In the genomic region with DNA sequence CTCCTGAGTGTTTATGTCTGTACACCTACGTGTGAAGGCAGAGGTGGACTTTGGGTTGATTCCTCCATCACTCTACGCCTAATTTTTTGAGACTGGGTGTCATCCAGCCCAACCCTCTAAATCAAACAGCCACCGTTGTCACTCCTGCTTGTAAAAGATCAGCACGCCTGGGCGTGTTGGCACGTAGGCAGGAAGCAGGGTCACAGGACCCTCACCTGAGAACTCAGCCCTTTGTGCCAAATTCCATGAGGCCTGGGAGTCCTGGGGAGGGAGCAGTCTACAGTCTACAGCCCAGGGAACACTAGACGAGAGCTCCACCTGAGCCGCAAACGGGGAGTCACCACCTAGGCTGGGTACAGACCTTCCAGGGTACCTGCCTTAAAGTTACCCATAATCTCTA, we compare ENCODE assay signal across 26 mouse cellular contexts. TPM values are rescaled to one million over a fixed set of nuclear protein-coding genes. Genes with fewer than 3 reads are reported as not detected.
DNase-seq lines count a peak whose midpoint lies in the region; ATAC-seq lines count a peak whose summit lies in the region.
"Had no signal": no experiment of that assay in that cellular context is flagged by ENCODE, and none has a peak within 500 bp of the region (broad histone marks: within the 10 kb centered on the region; RNA-seq: fewer than 3 reads in every experiment).

No protein-coding gene starts in this region.

- no peaks in the 10 kb centered on the region for H3K27me3 ChIP-seq in heart, embryonic 13.5 days (replicated peaks)
- no peaks in the 10 kb centered on the region for H3K27me3 ChIP-seq in lung, embryonic 16.5 days (ENCODE audit: control insufficient read depth, insufficient read depth, low read depth, low read length)
- no peaks in the 10 kb centered on the region for H3K27me3 ChIP-seq in midbrain, embryonic 16.5 days (ENCODE audit: control insufficient read depth, insufficient read depth, low read depth, low read length)
- H3K27me3 ChIP-seq: embryonic facial prominence, embryonic 13.5 days; hindbrain, embryonic 15.5 days; liver, embryonic 13.5 days had no signal

- no peak for ATAC-seq in heart, embryonic 13.5 days (ENCODE audit: extremely low read depth, insufficient number of reproducible peaks, low FRiP score, low TSS enrichment)
- ATAC-seq in lung, embryonic 16.5 days (ENCODE audit: low read depth), result peak; percentile 32; the same call in 1 of the 2 replicates
- ATAC-seq in midbrain, embryonic 16.5 days, result 0 out of 2 replicates have a peak, but pooled peaks have one; percentile 44

- H3K4me2 ChIP-seq in heart, embryonic 13.5 days, result no peak overlapping the region
- H3K4me2 ChIP-seq in lung, embryonic 16.5 days (ENCODE audit: low read depth, low read length), result no peak overlapping the region
- no peak overlapping the region for H3K4me2 ChIP-seq in midbrain, embryonic 16.5 days (ENCODE audit: low read length)
- H3K4me2 ChIP-seq: embryonic facial prominence, embryonic 13.5 days; hindbrain, embryonic 15.5 days; liver, embryonic 13.5 days had no signal

- no peak overlapping the region for H3K4me3 ChIP-seq in heart, embryonic 13.5 days
- H3K4me3 ChIP-seq in lung, embryonic 16.5 days (ENCODE audit: low read length), result no peak overlapping the region
- H3K4me3 ChIP-seq in midbrain, embryonic 16.5 days (ENCODE audit: low read depth, low read length), result no peak overlapping the region
- H3K4me3 ChIP-seq: embryonic facial prominence, embryonic 13.5 days; hindbrain, embryonic 15.5 days; liver, embryonic 13.5 days had no signal

- no peaks in the 10 kb centered on the region for H3K9me3 ChIP-seq in heart, embryonic 13.5 days
- no peaks in the 10 kb centered on the region for H3K9me3 ChIP-seq in lung, embryonic 16.5 days (ENCODE audit: control insufficient read depth, low read length)
- no peaks in the 10 kb centered on the region for H3K9me3 ChIP-seq in midbrain, embryonic 16.5 days (replicated peaks; ENCODE audit: control insufficient read depth, low read length, poor library complexity, severe bottlenecking)
- H3K9me3 ChIP-seq: embryonic facial prominence, embryonic 13.5 days; hindbrain, embryonic 15.5 days; liver, embryonic 13.5 days had no signal

- 77% methylated on average over 9 of the region's 9 CpGs for WGBS in heart, embryonic 13.5 days
- WGBS in lung, embryonic 16.5 days, result 69% methylated on average over 9 of the region's 9 CpGs
- WGBS in large intestine, adult 2 months, result 38% methylated on average over 9 of the region's 9 CpGs
- whole genome bisulfite sequencing in midbrain, embryonic 16.5 days, result 90% methylated on average over 9 of the region's 9 CpGs

- H3K36me3 ChIP-seq in heart, embryonic 13.5 days, result peaks cover 40% of the 10 kb centered on the region
- no peaks in the 10 kb centered on the region for H3K36me3 ChIP-seq in lung, embryonic 16.5 days (ENCODE audit: control insufficient read depth, insufficient read depth, low read length)
- H3K36me3 ChIP-seq in midbrain, embryonic 16.5 days (ENCODE audit: control insufficient read depth, insufficient read depth, low read length), result no peaks in the 10 kb centered on the region
- H3K36me3 ChIP-seq: hindbrain, embryonic 15.5 days; liver, embryonic 13.5 days had no signal

- 0 out of 2 replicates have a peak overlapping the region, but pooled peaks have one; percentile 15 for H3K27ac ChIP-seq in heart, embryonic 13.5 days (replicated peaks)
- no peak overlapping the region for H3K27ac ChIP-seq in lung, embryonic 16.5 days (ENCODE audit: low read length)
- H3K27ac ChIP-seq in midbrain, embryonic 16.5 days (ENCODE audit: low read length), result no peak overlapping the region
- H3K27ac ChIP-seq: embryonic facial prominence, embryonic 13.5 days; hindbrain, embryonic 15.5 days; liver, embryonic 13.5 days had no signal

- H3K9ac ChIP-seq in heart, embryonic 13.5 days, result 0 out of 2 replicates have a peak overlapping the region, but pooled peaks have one; percentile 24
- H3K9ac ChIP-seq in lung, embryonic 16.5 days (ENCODE audit: low read length), result no peak overlapping the region
- H3K9ac ChIP-seq in midbrain, embryonic 16.5 days (ENCODE audit: low read depth, low read length), result no peak overlapping the region
- H3K9ac ChIP-seq: embryonic facial prominence, embryonic 13.5 days; hindbrain, embryonic 15.5 days; liver, embryonic 13.5 days had no signal

- peaks cover 31% of the 10 kb centered on the region for H3K4me1 ChIP-seq in heart, embryonic 13.5 days
- peaks cover 6% of the 10 kb centered on the region; the same call in 1 of the 2 replicates for H3K4me1 ChIP-seq in lung, embryonic 16.5 days (replicated peaks; ENCODE audit: control insufficient read depth, insufficient read depth, low read length)
- H3K4me1 ChIP-seq in midbrain, embryonic 16.5 days (ENCODE audit: control insufficient read depth, insufficient read depth, low read length), result no peaks in the 10 kb centered on the region
- H3K4me1 ChIP-seq: embryonic facial prominence, embryonic 13.5 days; hindbrain, embryonic 15.5 days had no signal

- no peak for DNase-seq in heart, adult 9 months (ENCODE audit: low spot score in 2 of 2)
- no peak for DNase-seq in lung, postnatal 4 days
- DNase-seq in large intestine, adult 2 months (ENCODE audit: low read depth, low spot score), result peak; percentile 36
- no peak for DNase-seq in adrenal gland, postnatal 25 days
- no peak for DNase-seq in cerebellum, adult 11 months
- DNase-seq: adrenal gland, postnatal 36 days; cerebellum, adult 8-10 months; gastrocnemius, postnatal 36 days; kidney, adult 9 months; layer of hippocampus, postnatal 36 days; left cerebral cortex, postnatal 4 days; liver, embryonic 13.5 days; lung, postnatal 14 days; right cerebral cortex, postnatal 25 days; thymus, postnatal 36 days had no signal

RNA-seq across cellular contexts. Expression of gene Ndrg2, which starts 10.2 kb away (rescaled TPM):
- polyA plus RNA-seq in heart, embryonic 13.5 days (2015; fragmentation: Nextera tagmentation; extraction: Ambion mirVana), result 223 and 248 TPM in 2 replicates
- 93.3 and 109 TPM in 2 replicates for polyA plus RNA-seq in lung, embryonic 16.5 days (2015; fragmentation: Nextera tagmentation; extraction: Ambion mirVana)
- 32.4 and 33.6 TPM in 2 replicates for polyA plus RNA-seq in large intestine, adult 2 months (2012; rRNA removed)
- polyA plus RNA-seq in midbrain, embryonic 16.5 days (2015; fragmentation: Nextera tagmentation; extraction: Ambion mirVana), result 196 and 269 TPM in 2 replicates
- 226 and 243 TPM in 2 replicates for total RNA-seq in adrenal gland, postnatal 25 days (2021)

RNA-seq across cellular contexts. Expression of gene Slc39a2, which starts 11.1 kb away (rescaled TPM):
- polyA plus RNA-seq in heart, embryonic 13.5 days (2015; fragmentation: Nextera tagmentation; extraction: Ambion mirVana), result 0.13 and 0.48 TPM in 2 replicates
- 0.25 and 0.43 TPM in 2 replicates for polyA plus RNA-seq in lung, embryonic 16.5 days (2015; fragmentation: Nextera tagmentation; extraction: Ambion mirVana)
- polyA plus RNA-seq in large intestine, adult 2 months (2012; rRNA removed), result 0.62 and 0.69 TPM in 2 replicates
- polyA plus RNA-seq in midbrain, embryonic 16.5 days (2015; fragmentation: Nextera tagmentation; extraction: Ambion mirVana), result 2.2 and 3.1 TPM in 2 replicates
- total RNA-seq in adrenal gland, postnatal 25 days (2021), result 0.61 and 1.2 TPM in 2 replicates

RNA-seq across cellular contexts. Expression of gene Tppp2, which starts 14.4 kb away (rescaled TPM):
- polyA plus RNA-seq in heart, embryonic 13.5 days (2015; fragmentation: Nextera tagmentation; extraction: Ambion mirVana), result not detected in 2 replicates
- not detected in 2 replicates for polyA plus RNA-seq in lung, embryonic 16.5 days (2015; fragmentation: Nextera tagmentation; extraction: Ambion mirVana)
- polyA plus RNA-seq in large intestine, adult 2 months (2012; rRNA removed), result not detected in 2 replicates
- polyA plus RNA-seq in midbrain, embryonic 16.5 days (2015; fragmentation: Nextera tagmentation; extraction: Ambion mirVana), result not detected in 2 replicates
- not detected in 2 replicates for total RNA-seq in adrenal gland, postnatal 25 days (2021)
- total RNA-seq: adrenal gland, postnatal 36 days; ES-E14; gastrocnemius, postnatal 36 days; layer of hippocampus, adult 18-20 months; layer of hippocampus, postnatal 36 days; left cerebral cortex, postnatal 4 days had no signal
- polyA plus RNA-seq: cortical plate, adult 2 months; embryonic facial prominence, embryonic 13.5 days; frontal cortex, adult 2 months; heart, embryonic 16.5 days; hindbrain, embryonic 15.5 days; liver, embryonic 13.5 days; neural tube, embryonic 11.5 days had no signal

RNA-seq across cellular contexts. Expression of gene Rnase13, which starts 18.8 kb away (rescaled TPM):
- not detected in 2 replicates for polyA plus RNA-seq in heart, embryonic 13.5 days (2015; fragmentation: Nextera tagmentation; extraction: Ambion mirVana)
- polyA plus RNA-seq in lung, embryonic 16.5 days (2015; fragmentation: Nextera tagmentation; extraction: Ambion mirVana), result not detected in 2 replicates
- polyA plus RNA-seq in large intestine, adult 2 months (2012; rRNA removed), result not detected in 2 replicates
- polyA plus RNA-seq in midbrain, embryonic 16.5 days (2015; fragmentation: Nextera tagmentation; extraction: Ambion mirVana), result not detected in 2 replicates
- total RNA-seq in adrenal gland, postnatal 25 days (2021), result not detected in 2 replicates
- total RNA-seq: adrenal gland, postnatal 36 days; ES-E14; gastrocnemius, postnatal 36 days; layer of hippocampus, adult 18-20 months; layer of hippocampus, postnatal 36 days; left cerebral cortex, postnatal 4 days had no signal
- polyA plus RNA-seq: embryonic facial prominence, embryonic 13.5 days; heart, embryonic 16.5 days; hindbrain, embryonic 15.5 days; liver, embryonic 13.5 days; neural tube, embryonic 11.5 days had no signal

RNA-seq across cellular contexts. Expression of gene Mettl17, which starts 19.1 kb away (rescaled TPM):
- 38.3 and 40.5 TPM in 2 replicates for polyA plus RNA-seq in heart, embryonic 13.5 days (2015; fragmentation: Nextera tagmentation; extraction: Ambion mirVana)
- 33.5 and 40.4 TPM in 2 replicates for polyA plus RNA-seq in lung, embryonic 16.5 days (2015; fragmentation: Nextera tagmentation; extraction: Ambion mirVana)
- 32.7 and 42.6 TPM in 2 replicates for polyA plus RNA-seq in large intestine, adult 2 months (2012; rRNA removed)
- 86.5 and 92.0 TPM in 2 replicates for polyA plus RNA-seq in midbrain, embryonic 16.5 days (2015; fragmentation: Nextera tagmentation; extraction: Ambion mirVana)
- 32.1 and 42.2 TPM in 2 replicates for total RNA-seq in adrenal gland, postnatal 25 days (2021)
